Mouse (Mus musculus) thymus, postnatal 4 days (tissue): ENCODE measurements around the gene Card10.

Experiments
- DNase-seq: peaks from one replicate; pipeline ENCODE4 v3.0.0; 2021

Card10 gene

GRCm38 (mm10) chr15:78833582-78833981, 30.7 kb upstream of the Card10 start:
- DNase-seq, result peak; percentile 46

GRCm38 (mm10) chr15:78832701-78833123, 29.9 kb upstream of the Card10 start:
- DNase-seq, result no peak

DNA sequence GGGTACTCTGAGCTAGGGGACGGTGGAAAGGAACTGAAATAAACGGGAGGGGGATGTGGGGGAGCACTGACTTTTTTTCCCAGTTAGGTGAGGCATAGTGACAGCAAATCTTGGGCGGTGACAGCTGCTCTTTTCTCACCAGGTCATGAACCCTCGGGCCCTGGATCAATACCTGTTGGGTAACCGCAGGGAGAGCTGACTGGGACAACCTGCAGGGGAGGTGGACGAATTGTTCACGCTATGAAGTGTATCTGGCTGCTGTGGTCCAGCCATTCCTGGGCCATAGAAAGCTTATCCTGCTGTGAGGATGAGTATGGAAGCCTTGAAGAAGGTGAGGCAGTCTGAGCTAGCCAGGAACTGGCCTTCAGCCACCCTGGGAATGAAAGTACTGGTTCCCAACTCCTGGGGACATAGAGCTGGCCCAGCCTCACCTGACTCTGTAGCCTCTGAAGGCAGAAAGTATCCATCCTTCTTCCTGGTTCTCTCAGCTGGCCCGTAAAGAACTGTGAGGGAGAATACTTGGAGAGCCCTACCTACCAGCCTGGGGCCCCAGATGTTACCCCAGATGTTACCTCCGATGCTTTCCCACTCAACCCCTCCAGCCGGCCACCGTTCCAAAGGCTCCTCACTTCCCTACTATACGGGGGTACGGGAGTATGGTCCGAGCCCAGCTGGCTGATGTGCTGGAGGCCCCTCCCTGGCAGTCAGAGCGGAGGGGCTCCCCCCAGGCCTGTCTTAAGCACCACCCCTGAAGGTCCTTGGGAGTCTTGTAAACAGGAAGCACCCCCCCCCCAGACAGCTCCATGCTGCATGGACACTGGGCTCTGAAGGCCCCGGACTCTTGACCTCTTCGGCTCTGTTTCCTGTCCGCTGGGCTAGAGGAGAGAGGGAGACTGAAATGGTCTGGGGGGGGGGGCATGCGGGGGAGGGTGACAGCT, 29.1 kb upstream of the Card10 start:
- DNase-seq, result no peak

- no peak for DNase-seq
These were observed 28.2 kb upstream of the Card10 start for GRCm38 (mm10) chr15:78830742-78831719.

DNA sequence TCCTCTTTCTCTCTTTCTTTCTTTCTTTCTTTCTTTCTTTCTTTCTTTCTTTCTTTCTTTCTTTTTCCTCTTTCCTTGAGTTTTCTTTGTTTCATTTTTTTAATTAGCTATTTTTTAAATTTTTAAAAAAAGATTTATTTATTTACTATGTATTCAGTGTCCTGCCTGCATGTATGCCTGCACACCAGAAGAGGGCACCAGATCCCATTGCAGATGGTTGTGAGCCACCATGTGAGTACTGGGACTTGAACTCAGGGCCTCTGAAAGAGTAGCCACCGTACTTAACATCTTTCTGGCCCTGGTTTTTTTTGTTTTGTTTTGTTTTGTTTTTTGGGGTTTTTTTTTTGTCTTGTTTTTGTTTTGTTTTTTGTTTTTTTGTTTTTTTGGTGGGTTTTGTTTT, 26.8 kb upstream of the Card10 start:
- no peak for DNase-seq

DNA sequence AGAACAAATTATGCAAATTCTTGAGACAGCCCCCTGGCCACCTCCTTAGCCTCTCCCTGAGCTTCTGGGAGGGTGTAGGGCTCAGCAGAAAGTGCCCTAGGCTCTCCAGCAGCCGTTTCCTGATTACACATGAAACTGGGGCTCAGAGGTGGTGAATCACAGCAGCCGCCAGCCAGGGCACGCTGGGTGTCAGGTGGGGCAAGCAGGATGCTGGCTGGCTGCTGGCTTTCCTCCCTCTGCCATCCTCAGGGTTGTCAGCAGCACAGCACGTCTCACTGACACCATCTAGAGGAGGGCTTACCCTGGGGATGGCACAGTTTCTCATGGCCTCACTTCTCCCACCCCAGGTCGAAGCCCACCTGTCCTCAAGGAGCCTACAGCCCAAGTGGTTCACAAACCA, 25.5 kb upstream of the Card10 start:
- DNase-seq, result peak; percentile 76

GRCm38 (mm10) chr15:78826213-78827204, 23.7 kb upstream of the Card10 start:
- peak; percentile 83 for DNase-seq

- no peak for DNase-seq
These were observed 13.2 kb upstream of the Card10 start for GRCm38 (mm10) chr15:78816074-78816391.

GRCm38 (mm10) chr15:78815314-78816073, 12.7 kb upstream of the Card10 start:
- DNase-seq, result no peak

DNA sequence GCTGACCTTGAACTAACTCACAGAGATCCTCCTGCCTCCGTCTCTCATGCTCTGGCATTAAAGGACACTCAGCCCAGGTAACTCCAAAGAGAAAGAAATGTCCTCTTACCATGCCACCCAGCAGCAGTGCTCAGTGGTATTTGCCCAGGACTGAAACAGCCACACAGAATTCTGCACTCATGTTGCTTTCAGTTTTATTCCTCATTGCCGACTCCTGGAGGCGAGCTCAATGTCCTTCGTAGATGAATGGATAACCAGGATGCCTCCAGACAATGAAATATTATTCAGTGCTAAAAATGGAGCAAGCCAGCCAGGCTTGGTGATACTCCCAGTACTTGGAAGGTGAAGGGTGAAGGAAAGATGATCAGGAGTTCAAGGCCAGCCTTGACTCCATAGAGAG, 10.8 kb upstream of the Card10 start:
- DNase-seq, result no peak

DNA sequence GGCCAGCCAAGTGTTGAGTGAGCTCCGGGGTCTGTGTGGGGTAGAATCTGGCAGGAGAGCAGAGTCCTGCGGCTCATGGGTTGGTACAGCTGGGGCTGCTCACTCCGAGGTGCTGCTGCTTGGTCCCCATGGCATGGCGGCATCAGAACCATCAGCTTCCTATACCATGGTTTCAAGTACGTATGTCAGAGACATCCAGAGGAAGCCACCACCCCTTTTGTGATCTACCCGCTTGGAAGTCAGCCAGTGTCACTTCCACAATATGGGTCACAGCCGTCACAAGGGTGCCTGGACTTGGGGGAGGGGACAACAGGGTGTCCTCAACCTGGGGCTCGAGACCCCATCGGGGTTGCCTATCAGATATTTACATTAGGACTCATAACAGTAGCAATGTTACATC, 7.3 kb upstream of the Card10 start:
- DNase-seq, result peak; percentile 43

- DNase-seq, result no peak
These were observed 6.9 kb upstream of the Card10 start for GRCm38 (mm10) chr15:78809739-78810138.

- no peak for DNase-seq
These were observed 6.1 kb upstream of the Card10 start for GRCm38 (mm10) chr15:78808980-78809379.

DNA sequence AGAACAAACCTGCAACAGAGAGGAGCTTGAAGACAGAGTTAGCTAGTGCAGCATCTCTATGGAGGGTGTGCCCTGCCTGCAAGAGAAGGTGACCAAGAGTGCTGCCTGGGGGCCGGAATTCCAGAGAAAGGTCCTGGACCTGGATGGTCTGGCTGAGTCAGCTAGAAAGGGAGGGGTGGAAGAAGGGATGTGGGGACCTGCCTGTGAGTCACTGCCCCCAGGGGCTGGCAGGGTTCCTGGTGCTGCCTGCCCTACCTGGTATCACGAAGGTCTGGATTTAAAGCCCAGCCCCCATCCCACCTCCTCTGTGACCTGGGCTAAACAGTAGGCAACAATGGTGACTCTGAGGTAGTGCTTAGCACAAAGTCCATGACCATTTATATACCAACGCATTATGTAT, 4.3 kb upstream of the Card10 start:
- DNase-seq, result no peak

GRCm38 (mm10) chr15:78806614-78807013, 3.8 kb upstream of the Card10 start:
- no peak for DNase-seq

- DNase-seq, result no peak
These were observed 2.5 kb upstream of the Card10 start for GRCm38 (mm10) chr15:78805351-78805750.

DNA sequence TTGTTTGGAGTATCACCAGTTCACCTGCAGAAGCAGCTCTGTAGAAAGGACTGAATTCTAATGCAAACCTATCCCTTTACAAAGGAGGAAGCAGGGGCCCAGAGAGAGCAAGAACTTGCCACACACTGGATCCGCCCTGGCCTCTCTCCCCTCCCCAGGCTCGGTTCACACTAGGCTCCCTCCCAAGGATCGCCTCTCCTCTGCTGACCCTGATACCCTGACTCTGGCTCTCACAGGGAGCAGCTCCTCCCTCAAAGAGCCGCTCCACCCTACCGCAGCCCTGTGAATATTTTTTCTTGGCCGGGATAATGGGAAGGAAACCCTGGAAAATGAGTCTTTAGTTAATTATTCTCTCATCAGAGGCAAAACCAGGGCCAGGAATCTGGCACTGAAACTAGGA, 1.5 kb upstream of the Card10 start:
- DNase-seq, result no peak

DNA sequence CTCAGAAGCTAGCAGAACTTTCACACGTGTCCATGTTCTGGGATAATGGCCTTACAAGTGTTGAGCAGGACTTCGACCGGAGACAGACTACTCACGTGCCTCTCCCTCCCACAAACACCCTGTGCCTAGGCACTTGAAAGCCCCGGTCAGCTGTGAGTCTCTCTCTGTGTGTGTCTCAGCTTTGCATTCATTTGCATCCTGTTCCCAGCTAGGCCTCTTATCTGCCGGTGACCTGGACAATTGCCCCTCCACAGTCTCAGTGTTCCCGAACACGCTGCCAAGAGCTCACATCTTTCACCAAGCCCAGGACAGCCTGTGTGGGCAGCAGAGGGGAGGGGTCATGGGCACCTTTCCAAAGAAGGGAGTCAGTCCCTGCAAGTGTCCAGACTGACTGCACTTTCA, 658 bp upstream of the Card10 start:
- no peak for DNase-seq

DNA sequence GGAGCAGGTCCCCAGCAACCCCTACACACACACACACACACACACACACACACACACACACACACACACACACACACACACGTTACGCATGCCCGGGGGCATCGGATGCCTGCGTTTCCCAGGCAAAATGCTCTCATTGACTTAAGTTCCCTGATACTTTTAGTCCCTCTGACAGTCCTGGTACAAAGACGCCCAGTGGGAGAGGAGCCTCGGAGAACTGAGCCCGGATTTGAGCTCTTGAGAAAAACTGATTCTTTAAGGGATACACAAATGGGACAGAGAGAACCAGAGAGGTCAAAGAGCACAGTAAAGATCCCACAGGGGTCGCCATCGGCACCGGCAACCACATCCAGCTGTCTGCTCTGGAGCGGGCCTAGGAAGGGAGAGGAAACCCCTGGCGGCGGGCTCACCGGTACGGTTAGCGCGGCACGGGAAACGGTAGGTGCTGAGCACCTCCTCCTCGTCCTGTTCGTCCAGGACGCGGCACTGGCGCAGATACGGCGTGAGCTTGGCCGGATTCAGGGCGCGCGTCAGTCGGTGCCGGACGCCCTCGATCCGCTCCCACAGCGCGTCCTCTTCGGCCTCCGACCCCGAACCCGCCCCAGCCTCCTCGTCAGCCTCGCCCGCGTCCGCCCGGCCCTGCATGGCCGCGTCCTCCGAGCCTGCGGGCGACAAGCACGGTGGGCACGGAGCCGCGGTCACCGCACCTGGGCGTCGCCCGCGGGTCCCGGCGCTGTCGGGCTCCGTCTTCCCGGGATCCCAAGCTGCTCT, 686 bp downstream of the Card10 start:
- peak; percentile 71 for DNase-seq

DNA sequence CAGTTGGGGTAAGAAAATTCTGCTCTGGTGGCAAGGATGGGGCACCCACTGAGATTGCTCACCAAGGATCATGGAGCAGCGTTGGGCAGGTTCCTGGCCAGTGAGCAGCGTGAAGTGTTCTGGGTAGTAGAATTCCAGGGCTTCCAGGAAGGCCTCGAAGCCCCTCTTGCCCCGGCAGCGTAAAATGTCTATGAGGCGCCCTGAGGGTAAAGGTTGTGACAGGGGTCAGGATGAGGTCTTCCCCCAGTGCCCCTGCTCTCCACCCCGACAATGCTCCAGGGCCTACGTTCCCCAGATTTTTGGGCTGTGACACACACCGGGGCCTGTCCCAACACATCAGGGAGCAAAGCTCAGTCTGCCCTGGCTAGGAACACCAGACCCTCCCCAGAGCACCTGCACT, 1.3 kb downstream of the Card10 start:
- no peak for DNase-seq

DNA sequence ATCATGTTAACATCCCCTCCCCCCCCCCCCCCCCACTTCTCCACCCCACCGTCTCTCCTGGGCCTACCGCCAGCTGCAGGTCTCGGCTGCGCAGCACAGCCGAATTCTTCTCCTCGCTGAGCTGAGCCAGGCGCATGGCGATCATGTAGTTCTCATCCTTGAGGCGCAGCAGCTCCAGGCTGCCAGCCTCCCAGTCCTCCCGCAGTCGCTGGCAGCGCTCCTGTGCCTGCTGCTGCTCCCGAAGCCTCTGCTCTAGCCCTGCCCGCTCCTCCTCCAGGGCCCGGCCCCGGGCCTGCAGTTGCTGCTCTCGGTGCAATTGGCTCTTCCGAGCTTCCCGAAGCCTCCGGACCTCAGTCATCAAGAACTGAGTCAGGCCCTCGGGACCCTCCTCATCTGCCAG, 3.8 kb downstream of the Card10 start:
- DNase-seq, result no peak
